Mouse (Mus musculus) erythroid progenitor cell, adult 5-6 weeks (primary cell): ENCODE data around the gene Atp6v1a. TPM values are rescaled to one million over a fixed set of nuclear protein-coding genes. Genes with fewer than 3 reads are reported as not detected.

Experiments used
- ATAC-seq: replicated peaks from 2 replicates; pipeline ENCODE4 v1.8.0; 2016; ENCODE audit warnings: moderate number of reproducible peaks, mild to moderate bottlenecking, moderate TSS enrichment, inconsistent platforms; ENCODE audit not compliant: poor library complexity, low FRiP score, severe bottlenecking
- total RNA-seq, 2 experiments: library from RNA; stranded (forward) in 1 of 2; stranded (reverse) in 1 of 2; fragments of 150-400 nt in 1 of 2; fragments of 186-747, 209-891 nt in 1 of 2; gene quantifications; 2 replicates each; pipeline versions ENCODE4 v1.2.3 to v1.2.4; 2015 to 2017; ENCODE audit warnings: low replicate concordance in 2 of 2

Gene Atp6v1a
- total RNA-seq, 2 experiments from 2014 or later: 13.0 to 18.0 TPM

DNA sequence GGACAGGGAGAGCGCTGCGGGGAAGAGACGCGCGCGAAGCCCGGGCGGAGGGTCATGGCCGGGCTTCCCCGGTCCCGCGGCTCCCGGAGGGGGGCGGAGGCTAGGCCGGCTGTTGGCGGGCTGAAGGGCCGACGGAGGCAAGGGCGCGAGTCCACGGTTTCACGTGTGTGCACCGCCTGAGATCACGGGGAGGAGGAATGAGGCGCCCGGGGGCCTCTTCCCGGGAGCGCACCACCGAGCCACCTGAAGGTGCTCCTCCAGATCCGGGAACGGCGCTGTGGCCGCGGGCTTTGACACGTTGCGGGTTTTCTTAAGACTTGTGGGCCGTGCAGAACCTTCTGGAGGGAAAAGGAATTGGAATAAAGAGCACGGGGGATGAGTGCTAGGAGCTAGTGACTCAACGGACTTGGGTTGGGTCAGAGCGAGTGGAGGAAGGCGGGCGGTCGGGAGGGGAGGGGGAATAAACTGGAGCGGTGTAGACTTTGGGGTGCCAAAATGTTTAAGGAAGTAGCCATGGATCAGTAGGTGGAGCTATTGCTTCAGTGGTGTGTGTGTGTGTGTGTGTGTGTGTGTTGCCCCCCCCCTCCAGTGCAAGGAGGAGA is 782 bp upstream of the Atp6v1a start:
- ATAC-seq: peak; percentile 54

DNA sequence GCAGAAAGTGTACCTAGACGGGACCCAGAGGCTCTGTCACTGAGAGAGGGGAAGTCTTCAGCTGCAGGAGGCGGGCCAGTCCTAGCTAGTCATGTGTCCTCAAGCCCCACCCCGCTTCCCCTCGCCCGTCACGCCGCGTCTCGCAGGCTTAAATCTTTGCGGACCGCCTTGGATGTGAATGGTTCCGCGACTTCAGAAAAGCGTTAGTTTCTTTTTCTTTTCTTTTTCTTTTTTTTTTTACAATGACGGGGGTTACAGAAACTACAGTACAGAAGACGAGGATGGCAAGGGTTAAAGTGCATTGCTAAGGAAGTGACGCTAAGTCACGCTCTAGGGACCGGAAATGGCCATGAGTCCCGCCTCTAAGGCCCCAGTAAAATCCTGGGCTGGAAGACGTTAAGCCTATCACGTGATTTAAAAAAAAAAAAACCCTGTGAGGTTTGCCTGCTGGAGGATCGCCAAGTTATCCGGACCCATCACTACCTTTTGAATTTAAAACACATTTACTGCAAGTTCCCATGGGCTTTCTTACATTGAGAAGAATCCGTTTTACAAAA is 448 bp downstream of the Atp6v1a start:
- ATAC-seq: peak; percentile 88

- ATAC-seq: no peak
Measured at GRCm38 (mm10) chr16:44138377-44138978, 1.0 kb downstream of the Atp6v1a start.

GRCm38 (mm10) chr16:44136511-44137021 is 2.9 kb downstream of the Atp6v1a start:
- ATAC-seq: no peak

DNA sequence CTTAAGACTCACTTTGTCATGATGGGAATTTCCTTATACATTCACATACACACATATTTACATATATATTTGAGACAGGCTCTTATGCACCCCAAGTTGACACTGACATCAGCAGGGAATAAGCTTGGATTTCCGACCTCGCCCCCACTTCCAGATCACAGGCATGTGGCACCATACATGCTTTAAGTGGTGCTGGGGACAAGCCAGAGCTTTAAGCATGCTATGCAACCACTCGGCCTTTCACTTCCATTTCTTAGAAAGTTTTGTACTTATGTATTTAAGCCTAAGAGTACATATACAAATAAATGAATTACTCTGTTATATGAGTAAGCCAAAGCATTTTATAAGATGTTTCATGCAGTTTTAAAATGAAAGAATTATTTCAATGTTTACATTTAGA is 6.3 kb downstream of the Atp6v1a start:
- ATAC-seq: no peak

GRCm38 (mm10) chr16:44132300-44132699 is 7.2 kb downstream of the Atp6v1a start:
- ATAC-seq: no peak

DNA sequence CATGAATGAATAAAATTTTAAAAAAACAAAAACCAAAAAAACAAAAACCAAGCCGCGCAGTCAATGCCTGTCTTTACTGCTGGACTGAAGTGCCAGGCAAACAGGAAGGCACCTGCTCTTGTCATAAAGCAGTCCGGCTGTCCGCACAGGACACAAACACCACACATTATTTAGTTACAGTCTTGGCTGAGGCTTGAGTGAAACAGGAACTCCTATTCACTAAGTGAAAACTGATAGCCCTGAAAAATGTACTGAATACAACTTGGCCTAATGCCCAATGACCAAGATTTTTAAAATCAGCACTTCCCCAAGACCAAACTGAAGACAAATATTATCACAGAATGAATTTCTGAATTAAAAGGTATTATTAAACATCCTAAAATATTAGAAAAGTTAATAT is 13.1 kb downstream of the Atp6v1a start:
- ATAC-seq: no peak

GRCm38 (mm10) chr16:44125436-44125835 is 14.1 kb downstream of the Atp6v1a start:
- ATAC-seq: no peak

DNA sequence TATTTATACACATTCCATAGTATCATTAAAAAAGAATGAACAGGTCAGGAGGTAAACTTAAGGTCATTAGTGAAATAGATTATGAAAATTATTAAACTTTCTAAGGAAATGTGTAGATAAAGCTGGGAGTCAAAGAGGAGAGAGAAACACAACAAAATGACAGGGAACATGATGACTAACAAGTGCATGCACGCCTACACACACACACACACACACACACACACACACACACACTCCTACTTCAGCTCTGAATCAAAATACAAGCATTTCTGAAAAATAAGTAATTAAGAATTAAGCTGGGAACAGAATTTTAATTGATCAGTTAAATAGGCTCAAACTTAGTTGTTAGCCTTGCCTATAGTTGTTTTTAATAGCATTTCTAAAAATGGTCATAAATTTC is 14.8 kb downstream of the Atp6v1a start:
- no peak for ATAC-seq

DNA sequence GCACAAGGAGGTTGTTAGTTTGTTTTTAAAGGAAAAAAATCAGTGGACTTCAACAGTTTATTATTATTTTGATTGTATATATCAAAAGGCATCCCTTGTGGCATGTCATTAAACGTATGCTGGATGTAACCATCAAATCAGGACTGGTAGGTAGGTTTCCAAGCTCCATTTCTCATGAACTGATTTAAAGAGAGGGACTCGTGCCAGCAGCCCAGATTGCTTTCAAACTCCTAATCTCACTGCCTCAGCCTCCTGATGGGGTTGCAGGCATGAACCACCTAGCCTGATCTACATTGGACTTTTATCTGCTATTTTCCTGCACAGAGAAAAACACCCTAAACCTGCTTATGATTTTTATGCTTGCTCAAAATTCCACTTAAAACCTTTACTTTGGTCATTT is 15.7 kb downstream of the Atp6v1a start:
- no peak for ATAC-seq

DNA sequence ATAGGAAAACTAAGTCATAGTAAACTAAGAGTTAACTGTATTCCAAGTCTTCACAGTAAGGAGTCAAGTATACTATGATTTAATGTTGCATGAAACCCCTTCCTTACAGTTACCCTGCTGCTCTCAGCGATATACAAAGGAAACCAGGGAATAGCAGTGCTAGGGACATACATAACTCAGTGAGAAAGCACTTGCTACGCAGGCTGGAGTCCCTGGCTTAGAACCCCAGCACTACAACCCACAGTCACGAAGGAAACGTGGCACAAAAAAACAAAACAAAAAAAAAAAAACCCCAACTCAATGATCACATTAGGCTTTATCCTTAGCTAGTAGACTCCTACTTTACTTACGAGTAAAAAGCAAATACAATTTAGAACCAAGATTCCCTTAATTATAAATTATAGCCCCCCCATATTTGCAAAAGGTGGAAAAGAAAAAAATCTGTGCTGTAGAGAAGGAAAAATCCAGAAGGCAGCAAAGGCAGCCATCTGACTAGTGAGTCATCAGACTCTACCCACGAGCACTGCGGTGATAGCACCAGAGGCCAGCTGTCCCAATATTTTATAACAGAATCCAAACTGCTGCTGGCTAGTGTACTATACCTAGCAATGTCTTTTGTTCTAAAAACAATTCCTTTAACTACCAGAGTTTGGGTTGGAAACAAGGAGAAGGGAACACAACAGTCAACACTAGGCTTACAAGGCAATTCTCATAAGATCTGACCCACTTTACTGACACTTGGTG is 16.4 kb downstream of the Atp6v1a start:
- ATAC-seq: no peak

DNA sequence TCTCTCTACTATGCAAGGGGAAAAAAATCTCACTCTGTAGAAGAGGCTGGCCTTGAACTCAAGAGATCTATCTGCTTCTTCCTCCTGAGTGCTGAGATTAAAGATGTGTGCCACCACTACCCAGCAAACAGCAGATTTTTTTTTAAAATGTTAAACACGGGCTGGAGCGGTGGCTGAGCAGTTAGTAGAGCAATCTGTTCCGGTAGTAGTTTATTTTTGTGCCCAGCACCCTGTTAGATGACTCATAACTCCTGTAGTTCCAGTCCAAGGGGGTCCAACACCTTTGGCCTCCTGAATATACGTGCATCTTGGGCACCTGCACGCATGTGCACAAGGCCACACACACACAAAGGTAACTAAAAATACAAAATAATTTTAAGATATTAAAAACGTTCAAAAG is 16.9 kb downstream of the Atp6v1a start:
- no peak for ATAC-seq

DNA sequence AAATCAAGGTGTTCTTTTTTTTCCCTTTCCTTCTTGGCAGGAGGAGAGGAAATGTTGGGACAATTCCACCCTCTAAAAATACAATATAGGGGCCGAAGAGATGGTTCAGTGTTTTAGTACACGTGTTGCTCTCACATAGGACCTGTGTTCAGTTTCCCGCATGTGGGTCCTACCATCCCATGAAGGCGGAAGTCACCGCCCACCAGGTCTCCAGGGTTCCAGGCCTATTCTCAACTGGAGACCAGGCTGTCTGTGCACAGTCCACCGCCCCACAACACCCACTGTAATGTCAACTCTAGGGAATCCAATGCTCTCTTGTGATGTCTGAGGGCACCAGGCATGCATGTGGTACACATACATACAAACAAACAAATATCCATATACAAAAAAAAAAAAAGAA is 17.4 kb downstream of the Atp6v1a start:
- no peak for ATAC-seq

GRCm38 (mm10) chr16:44119753-44120501 is 19.6 kb downstream of the Atp6v1a start:
- no peak for ATAC-seq

DNA sequence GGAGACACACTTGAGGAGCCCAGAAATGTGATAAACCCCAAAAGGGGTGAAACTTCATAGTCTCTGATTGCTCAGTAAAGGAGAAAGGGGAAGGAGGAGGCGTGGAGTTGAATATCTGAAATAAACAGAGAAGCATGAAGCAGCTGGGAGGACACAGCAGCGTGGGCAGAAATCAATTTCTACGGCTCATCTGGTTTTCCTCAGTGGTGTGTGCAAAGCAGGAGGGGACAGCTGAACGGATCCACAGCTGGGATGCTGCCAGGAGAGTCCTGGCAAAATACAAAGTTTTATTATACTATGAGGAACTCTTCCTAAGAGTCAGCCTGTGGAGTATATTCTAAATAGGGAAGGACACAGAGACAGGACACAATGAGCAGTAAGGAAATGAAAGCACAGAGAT is 30.5 kb downstream of the Atp6v1a start:
- ATAC-seq: no peak

DNA sequence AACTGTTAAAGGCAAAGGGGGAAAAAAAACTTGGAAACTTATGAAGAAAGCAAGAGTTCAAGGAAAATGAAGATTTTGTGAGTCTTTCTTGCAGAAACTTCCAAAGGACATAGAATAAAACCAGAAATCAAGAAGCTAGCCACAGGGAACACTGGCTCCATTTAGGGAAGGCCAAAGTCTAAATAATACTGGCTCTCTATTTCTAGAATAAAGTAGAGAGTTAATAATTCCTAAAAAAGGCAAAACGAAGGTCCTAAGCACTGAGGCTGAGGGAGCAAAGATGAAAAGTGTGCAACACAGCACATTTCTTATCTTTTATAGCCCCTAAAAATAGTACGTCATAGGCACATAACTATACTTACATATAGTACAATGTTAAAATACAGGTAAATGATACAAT is 34.3 kb downstream of the Atp6v1a start:
- ATAC-seq: no peak

GRCm38 (mm10) chr16:44103806-44104766 is 35.4 kb downstream of the Atp6v1a start:
- peak; percentile 42; the same call in 1 of the 2 replicates for ATAC-seq

DNA sequence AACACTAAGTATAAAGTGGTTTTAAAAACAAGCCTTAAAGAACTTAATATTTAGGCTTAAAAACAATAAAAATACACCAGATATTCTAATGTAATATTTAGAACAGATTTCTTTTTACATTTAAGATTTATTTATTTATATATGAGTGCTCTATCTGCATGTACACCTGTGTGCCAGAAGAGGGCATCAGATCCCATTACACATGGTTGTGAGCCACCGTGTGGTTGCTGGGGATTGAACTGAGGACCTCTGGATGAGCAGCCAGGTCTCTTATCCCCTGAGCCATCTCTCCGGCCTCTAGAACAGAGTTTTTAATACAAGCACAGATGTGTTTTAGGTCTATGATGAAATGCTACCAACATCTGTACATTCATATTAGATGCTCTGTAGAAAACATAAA is 36.6 kb downstream of the Atp6v1a start:
- ATAC-seq: no peak

- ATAC-seq: no peak
Measured at GRCm38 (mm10) chr16:44101181-44101710, 38.3 kb downstream of the Atp6v1a start.
